Mouse (Mus musculus) right cerebral cortex, postnatal 14 days (tissue): ENCODE measurements around the gene Peli2.

Experiments used
- DNase-seq: peaks from one replicate; pipeline ENCODE4 v3.0.0; 2022

The Peli2 gene

DNA sequence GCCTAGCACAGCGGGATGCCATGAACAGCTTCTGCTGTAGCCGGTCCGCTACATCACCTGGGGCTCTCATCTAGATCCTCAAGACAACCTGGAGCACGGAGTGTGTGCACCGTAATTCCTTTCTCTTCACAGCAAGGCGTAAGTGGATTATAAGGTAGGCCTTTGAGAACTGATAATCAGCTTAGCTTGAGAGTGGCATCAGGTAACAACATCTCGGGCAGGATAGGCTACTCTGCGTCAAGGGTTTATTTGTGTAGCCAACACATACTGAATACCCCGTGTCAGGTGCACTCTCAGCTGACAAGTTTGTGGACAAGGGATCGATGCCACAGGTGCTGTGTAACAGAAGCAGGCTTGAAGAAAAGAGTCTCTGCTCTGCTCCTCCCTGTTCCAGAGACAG lies 106.1 kb downstream of the Peli2 start:
- no peak for DNase-seq

DNA sequence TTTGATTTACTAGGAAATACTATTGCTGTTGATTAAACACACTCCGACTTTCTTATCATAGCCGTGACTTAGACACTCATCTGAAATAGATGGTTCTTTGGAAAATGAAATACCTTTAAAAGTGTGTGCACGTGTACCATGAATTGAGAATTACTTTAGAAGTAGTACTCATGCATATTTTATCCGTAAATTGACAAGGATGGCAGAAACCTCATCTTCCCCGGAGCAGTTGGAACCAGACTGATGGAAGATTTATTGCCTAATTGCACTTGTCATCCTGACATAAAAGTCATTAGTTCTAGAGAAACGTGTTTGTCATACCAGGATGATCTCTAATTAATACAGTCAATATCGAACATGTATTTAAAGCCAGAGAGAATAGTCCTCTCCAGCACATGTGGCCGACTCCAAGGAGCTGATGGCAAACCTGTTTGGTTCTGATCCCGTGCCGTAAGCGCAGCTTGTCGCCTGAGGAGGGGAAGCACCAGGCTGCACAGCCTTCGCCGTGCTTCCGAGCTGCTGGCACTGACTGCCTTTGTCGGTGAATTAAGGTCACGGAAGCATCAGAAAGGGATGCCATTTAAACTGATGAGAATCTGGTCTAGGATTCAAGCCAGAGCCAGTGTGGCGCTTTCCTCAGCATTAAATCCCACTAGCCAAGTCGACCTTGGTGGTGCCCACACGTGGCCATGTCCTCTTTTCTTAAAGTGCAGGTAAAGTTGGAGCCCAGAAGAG lies 114.3 kb downstream of the Peli2 start:
- no peak for DNase-seq

DNA sequence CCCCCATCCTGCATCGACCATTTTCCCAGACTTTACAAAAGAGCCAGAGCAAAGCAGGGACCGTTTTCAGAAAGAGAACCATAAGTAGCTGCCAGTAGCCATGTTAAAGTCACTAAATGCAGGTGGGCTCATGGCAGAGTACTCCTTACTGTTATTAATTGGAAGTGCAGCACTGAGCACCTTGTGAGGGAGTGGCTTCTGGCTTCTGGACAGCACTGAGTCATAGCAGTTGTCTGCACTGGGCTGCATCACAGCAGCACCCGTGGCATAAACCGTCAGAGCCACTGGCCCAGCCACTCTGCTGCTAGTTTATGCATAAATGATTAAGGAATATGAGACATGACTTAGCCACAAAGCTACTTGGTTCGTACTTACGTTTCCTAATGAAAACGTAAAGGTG lies 120.7 kb downstream of the Peli2 start:
- no peak for DNase-seq

DNA sequence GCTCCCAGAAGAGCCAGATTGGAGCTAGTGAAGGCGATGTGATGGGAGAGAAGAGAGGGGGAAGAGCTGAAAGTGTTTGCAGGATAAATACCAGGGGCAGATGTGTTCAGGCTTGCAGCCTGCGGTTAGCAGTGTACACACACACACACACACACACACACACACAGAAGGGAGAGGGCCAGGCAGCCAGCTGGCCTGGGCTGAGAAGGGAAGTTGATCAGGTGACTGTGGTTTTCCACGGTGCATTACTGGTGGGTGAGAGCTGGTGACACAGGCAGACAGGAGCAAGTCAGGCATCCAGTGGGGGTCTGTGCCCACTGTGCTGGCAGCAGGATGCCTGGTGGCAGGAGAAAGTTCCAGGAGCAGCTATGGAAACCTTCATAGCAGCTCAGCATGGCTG lies 125.6 kb downstream of the Peli2 start:
- DNase-seq = no peak

DNA sequence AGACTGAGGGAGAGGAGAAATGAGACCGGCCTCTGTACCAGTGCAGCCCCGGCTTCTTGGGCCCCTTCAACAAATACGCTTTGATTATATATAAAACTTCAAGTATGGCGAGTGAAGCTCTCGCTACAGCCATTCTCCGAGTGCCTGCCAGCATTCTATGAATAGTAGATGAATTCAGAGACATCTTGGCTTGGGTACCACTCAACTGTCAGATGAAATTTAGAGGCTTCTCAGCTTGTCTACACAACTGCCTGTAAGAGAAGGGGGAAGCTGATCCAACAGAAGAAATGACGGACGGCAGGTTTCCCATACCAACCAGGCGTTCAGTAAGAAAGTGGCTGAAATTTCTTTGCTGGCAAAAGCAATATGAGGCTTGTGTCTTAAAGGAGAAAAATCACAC lies 126.3 kb downstream of the Peli2 start:
- DNase-seq = no peak

DNA sequence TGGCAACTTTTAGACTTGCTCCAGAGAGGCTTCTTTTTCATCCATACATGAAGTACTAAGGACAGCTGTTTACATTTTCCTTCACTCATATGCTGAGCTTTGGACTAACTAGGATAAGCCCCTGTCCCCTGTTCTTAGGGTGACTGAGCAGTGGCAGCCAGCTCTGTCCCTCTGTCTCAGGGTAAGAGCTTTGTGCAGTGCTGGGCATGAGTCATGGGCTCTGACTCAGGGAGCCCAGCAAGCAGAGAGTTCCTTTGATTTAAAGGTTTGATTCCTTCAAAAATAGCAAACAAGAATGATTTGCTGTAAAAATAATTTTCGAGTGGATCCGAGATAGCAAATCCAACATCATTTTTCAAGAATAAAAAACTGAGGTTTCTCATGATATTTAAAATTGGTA lies 128.8 kb downstream of the Peli2 start:
- no peak for DNase-seq

DNA sequence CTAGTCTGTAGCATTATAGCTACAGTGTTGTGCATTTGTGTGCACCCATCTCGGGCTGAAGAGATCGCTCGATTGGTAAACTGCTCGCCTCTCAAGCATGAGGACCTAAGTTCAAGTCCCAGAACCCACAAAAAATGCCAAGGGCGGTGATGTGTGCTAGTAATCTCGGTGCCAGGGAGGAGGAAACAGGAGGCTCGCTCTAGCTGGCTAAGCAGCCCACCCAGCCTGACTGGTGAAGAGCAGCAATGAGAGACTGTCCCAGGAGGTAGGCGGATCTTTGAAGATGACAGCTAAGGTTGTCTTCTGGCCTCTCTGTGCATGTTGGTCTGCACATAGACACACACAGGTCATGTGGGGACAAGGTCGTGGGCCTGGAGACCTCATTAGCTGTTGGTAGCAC lies 129.3 kb downstream of the Peli2 start:
- DNase-seq = no peak

DNA sequence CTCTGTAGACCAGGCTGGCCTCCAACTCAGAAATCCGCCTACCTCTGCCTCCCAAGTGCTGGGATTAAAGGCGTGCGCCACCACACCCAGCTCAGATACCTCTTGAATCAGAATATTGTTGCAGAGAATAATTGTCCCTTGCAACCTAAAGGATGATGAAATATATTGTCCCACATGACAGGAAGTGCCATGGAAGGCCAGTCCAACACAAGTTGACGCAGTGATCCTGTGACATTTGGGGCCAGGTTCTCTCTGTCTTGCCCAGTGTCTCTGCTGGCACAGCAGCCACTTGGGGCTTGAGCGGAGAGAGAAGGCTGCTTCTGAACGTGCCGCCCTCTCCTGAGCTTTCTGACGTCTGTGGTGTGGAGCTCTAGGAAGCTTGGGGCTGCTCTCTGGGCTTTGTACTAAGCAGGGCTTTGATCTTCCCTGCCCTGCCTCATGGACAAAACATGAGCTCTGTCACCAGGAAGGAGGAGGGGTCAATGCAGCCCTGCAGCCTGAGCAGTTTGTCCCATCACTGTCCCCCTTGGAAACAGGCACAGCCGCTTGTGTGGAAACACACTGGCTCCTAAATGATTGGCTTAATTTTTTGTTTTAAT lies 130.9 kb downstream of the Peli2 start:
- DNase-seq = no peak

DNA sequence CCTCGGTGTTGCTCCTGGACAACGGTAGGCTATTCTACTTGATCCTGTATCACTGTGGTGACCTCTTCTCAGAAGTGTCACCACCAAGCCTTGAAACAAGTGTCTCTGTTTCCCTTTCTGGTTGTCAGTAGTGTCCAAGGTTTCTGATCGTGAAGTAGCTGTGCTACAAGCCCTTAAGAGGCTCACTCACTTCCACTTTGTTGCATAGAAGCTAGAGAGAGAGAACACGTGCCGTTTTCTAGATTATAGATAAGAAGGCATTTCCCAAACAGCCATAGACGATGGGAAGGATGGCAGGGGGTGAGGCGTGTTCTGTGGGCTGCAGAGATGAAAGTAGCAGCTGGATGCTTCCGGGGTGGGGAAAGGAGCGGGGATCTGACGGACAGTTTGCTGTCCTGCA lies 132.6 kb downstream of the Peli2 start:
- no peak for DNase-seq

DNA sequence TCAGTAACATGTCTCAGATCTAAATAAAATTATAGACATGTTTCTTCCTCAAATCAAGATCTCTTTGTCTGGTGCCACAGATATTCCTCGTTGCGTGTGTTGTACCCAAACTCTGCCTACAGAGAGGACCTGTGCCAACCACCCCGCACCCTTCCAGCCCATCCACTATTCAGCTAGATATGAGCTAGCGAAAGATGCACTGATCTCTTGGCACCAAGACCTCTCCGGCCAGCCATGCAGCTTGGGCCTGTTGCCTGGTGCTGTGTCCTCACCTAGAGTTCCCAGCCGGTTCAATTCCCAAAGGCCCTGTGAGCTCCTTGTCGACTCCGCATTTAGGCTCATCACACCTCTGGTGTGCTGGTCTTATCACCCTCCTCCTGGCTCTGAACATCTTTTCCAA lies 134.1 kb downstream of the Peli2 start:
- no peak for DNase-seq

DNA sequence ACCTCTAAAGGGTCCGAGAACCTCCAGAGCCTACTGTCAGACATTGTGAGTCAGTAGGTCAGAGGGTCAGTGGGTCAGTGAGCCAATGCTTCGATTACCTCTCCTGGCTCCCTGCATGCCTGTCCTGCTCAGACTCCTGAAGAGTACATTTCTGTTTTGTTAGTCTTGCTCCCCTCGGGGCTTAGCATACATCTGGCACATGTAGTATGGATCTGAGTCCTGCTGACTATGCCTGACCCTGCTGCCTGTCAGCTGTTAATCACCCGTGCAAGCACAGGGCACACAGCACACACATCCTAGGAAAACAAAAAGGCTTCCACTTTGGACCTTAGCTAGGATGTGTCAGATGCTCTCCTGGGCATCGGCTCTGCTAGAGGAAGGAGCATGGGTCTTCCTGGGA lies 134.7 kb downstream of the Peli2 start:
- DNase-seq = no peak

DNA sequence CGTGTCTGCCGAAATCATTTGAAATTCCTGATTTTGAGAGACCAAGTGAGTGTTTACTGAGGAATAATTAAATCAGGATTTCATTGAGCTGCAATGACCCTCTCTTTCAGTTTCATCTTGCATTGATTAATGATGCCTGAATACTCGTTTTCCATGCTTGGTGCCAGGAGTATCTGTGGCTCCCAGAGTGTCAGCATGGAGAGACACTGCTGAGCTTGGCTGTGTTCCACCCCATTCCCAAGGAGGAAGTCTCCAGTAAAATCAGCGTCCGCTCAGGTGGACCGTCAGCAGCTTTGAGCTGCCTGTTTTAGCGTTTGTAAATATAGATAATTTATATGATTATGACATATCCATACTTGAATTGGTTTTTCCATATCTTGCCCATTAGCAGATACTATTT lies 137.1 kb downstream of the Peli2 start:
- no peak for DNase-seq

DNA sequence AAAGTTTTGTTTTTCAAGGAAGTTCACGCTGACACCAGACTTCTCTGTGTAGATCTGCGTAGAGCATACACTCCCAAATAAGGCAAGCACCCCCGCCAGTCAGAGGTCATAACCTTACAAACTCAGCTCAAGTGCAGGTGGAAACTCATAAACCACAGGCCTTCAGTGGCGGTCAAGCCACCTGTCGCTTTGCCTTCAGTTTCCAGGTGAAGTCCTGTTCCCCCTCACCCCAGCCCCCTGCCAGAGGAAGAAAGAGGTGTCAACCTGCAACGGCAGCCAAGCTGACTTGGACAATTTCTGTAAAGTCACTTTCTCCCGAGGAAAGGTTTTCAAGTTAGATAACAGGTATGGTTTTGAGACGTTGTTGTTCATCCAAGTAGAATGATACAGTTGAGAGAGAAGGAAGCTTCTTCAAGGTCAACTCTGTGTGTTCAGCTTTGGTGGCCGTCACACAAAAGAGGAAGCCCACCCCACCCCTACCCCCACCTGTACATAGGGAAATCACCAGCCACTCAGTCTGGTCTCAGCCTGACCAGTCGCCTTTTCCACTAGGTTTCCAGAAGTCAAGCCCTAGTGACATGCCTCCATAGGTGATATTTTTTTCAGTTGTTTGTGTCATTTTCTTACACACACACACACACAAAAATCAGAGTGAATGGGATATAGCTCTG lies 138.2 kb downstream of the Peli2 start:
- no peak for DNase-seq

DNA sequence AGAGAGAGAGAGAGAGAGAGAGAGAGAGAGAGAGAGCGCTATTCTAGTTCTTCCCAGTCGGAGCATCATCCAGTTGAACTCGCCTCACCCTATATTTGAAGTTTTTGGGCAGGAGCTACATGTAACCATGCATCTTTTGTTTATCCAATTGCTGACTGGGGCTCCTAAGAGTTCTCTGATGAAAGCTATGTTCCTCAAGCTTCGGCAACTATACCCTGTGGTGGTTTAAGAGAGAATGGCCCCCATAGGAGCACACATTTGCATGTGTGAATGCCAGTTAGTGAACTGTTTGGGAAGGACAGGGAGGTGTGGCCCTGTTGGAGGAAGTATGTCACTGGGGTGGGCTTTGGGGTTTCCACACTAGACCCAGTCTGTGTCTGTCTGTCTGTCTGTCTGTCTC lies 142.5 kb downstream of the Peli2 start:
- no peak for DNase-seq

DNA sequence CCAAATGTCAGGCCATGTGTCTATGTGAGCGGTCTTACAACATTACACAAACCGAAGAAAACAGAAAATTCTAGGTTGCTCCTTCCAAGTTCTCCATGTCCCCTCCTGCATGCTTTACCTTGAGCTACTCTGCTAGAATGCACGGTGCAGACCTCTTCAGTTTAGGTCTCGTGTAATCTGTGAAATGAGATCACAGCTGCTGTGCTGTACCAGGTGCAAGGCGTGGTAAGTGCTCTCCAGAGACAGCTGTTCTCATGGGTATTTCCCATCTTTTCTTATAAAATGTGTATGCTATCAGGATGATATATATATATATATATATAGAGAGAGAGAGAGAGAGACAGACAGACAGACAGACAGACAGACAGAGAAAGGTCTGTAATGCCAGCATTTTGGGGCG lies 146.1 kb downstream of the Peli2 start:
- no peak for DNase-seq

DNA sequence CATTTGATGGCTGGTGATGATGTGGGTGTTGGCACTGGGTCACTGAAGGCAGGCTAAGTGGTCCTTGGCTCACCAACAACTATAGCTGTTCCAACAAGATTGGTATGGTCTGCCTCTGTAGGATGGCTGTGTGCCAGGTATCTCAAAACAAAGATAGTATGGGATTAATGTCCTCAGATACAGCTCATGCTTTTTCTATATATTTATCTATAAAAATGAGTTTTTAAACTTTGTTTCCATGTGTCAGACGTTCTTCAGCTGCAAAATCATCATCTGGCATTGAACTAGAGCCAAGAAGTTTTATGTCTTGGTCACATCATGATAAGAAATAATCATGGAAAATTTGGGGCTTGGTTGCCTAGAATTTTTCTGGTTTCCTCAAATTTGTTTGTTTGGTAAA lies 157.7 kb downstream of the Peli2 start:
- no peak for DNase-seq

DNA sequence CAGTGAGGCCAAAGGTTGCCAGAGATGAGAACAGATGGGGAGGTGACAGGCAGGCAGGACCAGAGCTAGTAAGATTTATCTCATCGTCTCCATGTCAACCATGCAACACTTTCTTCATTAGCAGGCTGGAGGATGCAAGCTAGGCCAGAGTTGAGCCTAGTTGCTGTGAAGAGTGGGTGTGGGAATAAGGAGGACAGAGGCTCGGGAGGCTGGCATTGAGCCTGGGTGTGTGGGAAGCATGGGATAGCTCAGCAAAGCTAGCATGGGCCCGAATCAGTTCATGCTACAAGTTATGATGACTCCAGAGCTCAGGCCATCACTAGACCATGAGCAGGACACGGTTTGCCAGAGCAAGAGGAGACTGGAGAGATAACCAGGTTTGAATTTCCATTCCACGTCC lies 166.3 kb downstream of the Peli2 start:
- DNase-seq = peak; percentile 54

DNA sequence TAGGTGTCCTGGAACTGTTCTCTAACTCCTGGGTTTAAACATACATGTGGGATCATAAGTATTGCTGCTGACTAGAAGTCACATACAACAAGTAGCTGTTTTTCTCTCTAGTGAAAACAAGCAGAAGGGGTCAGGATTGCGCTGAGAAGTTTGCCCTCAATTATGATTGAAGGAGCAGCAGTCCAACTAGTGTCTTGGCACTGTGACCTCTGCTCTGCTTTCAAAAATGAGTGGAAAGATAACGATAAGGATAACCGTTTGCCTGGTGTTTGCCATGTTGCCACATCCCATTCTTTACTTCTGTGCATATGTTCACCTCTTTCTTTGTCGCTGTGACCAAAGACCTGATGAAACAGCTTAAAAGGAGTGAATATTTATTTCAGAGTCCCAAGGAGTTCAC lies 167.0 kb downstream of the Peli2 start:
- no peak for DNase-seq

DNA sequence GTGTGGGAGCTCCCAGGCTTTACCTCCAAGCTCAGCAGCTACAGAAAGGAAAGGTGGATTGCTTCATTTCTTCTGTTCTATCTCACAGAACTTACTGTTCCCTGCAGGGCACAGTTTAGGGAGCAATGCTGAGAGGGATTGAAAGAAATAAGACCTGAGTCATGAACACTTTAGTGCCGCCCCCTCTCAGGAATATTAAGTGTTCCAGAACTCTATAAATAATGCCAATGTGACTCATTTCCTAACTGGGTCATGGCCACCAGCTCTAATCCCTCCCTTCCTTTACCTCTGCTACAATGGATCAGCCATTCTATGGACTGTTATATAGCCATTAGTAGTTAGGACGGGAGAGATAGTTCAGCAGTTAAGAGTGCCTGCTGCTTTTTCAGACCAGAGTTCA lies 168.0 kb downstream of the Peli2 start:
- no peak for DNase-seq

DNA sequence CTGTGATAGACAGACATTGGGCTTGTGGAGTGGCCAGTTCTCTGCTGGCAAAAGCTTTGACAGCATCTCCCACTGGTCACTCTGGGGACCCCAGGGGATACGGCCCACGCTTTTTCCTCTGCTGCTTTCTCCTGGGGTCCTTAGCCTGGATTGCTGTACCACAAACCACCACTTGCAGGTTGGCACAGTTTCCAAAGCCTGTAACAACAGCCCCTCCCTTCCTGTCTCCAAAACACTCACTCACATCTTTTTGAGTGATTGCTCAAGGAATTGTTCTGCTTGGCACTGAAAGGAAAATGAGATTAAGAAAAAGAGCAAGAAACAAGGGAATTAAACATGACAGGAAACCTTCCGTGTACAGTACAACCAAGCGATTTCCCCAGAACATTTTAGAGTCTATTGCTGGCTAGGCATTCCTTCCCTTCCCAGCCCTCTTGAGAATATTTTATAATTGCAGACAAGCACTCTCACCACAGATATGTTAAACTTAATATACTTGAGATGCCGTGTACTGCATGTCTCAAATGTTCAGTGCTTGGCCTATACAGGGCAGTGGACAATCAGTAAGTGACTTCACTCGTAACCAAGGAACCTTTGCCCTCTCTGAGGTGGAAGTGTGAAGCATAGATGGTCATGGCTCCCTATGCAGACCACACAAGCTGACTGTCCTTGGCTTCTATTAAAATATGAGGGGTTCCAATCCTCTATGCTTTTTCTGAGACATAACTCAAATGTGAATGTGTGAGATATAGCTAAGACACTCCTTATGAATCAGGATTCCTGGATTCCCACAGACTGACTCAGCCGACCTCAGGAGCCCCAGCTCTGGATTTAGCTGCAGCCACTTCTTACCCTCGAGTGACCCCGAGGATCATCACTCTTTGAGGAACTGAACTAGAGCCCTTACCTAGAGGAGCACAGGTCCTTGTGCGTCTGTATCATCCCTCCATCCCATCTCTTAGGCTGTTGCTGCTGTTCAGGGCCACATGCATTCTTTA lies 169.3 kb downstream of the Peli2 start:
- no peak for DNase-seq

DNA sequence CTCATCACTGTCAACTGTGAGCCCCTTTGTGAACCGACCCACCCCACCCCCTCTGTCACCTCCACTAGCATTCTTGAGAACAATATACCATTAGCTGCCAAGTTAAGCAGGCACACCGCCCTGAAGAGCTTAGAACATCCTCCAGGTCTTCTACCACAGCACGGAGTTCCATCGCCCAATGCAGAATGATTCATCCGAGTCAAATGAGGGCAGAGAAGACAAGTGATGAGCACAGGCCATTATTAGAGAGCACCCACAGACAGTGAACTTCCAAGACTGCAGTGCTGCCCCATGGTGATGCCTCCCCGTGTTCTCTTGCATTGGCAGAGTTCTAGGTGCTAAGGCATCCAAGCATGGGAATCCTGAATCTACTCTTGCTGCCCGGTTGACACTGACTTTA lies 172.9 kb downstream of the Peli2 start:
- no peak for DNase-seq

DNA sequence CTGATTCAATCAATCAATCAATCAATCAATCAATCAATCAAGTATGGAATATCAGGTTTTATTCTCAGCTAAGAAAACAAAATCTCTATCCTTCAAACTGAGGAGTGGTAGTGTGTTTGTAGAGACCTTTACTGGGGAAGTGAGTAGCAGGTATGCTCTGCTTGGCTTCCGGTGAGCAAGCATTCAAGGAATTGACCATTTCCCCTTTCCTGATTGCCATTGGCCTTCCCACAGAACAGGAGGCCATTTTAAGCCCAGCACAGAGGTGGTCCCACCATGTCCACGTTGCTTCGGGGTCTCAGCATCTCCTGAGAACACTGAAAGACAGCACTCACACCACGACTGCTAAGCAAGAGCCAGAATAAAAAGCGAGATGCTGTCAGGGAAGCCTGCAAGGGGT lies 174.8 kb downstream of the Peli2 start:
- DNase-seq = no peak

DNA sequence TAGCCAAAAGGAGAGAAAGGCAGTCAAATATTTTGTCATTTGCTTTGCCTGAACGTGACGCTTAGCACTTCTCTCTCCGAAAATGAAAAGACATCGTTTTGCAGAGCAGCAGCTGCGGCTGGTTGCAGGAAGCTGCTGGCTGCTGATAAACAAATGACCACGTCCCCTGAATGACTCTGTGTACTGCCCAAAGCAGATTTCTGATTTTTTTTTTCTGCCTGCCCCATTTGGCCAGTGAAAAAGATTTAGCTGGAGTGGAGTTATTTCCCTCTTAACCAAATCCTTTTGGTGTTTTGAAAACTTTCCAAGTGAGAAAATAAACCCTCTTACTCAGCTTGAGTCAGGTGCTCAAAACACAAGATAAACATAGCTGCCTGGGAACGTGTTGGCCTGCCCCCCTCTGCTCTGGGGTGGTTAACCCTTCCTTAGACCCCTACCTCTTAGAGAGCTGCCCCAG lies 175.2 kb downstream of the Peli2 start:
- no peak for DNase-seq
